Mouse (Mus musculus): ENCODE data around the gene Sars2. TPM values are rescaled to one million over a fixed set of nuclear protein-coding genes. Genes with fewer than 3 reads are reported as not detected.

The Sars2 gene
- polyA plus RNA-seq, 1 experiment from 2014 or later, result 32.4 TPM

DNA sequence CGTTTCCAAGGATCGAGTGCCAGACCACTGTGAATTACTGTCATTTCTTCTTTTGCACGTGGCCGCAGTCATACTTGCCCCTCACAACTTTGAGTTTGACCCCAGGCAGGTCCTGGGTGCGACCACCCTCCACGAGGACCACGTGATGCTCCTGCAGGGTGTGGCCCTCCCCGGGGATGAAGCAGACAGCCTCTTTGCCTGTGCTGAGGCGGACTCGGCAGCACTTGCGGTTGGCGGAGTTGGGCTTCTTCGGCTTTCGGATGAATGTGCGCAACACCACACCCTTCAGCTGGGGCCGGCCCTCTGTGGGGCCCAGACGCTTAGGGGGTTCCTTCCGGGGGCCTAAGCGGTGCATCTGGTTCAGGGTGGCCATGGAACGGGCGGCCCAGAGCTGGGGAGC lies 2.0 kb upstream of the Sars2 start:
- WGBS, result 95% methylated on average over 21 of the region's 21 CpGs
- ATAC-seq (ENCODE audit: insufficient read depth, low FRiP score, low TSS enrichment) (no peak), DNase-seq (ENCODE audit: low spot score) (no peak)
- Histone ChIP-seq H3K27ac (ENCODE audit: low read depth, low read length) (no peak overlapping the region), H3K4me3 (ENCODE audit: low read depth, low read length) (no peak overlapping the region), H3K27me3 (ENCODE audit: control insufficient read depth, insufficient read depth, low read length) (no peaks in the 10 kb centered on the region), H3K4me1 (ENCODE audit: control insufficient read depth, insufficient read depth, low read length) (peaks cover 8% of the 10 kb centered on the region), H3K36me3 (ENCODE audit: control insufficient read depth, insufficient read depth, low read length) (peaks cover 5% of the 10 kb centered on the region; the same call in 1 of the 2 replicates), H3K9me3 (ENCODE audit: control insufficient read depth, low read length) (no peaks in the 10 kb centered on the region), H3K9ac (ENCODE audit: low read length) (no peak overlapping the region), H3K4me2 (ENCODE audit: low read depth) (no peak overlapping the region)

DNA sequence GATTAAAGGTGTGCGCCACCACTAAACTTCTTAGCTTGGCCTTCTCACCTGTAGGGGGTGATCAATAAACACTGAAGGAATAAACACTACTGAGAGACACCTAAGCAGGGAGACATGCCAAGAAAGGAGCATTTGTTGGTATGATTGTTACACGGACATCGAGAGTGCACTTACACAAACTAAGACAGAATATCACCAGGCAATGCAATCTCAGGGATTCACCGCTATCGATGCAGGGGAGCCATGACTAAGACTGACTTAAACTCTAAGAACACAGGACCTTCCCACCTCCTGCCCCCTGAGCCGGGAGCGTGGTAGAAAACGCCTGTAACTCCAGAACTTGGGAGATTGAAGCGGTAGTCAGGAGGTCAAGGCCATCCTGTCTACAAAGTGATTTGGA lies 843 bp upstream of the Sars2 start:
- H3K27ac ChIP-seq (ENCODE audit: low read depth, low read length), result no peak overlapping the region

DNA sequence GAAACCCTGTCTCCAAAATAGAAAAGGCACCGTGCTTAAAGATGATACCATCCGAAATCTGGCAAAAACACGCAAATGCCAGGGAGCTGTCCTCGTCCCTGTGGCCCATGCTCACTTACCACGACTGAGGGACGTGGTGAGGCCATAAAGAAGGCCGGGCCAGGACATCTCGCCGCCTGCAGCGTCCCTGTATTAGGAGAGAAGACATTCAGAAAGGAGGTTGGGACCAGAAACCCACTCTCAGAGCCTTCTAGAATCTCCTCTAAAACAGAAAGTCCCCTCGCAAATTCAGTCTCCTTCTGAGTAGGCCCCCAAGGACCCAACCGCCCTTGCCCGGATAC lies 454 bp upstream of the Sars2 start:
- peaks cover 5% of the 10 kb centered on the region; the same call in 1 of the 2 replicates for H3K36me3 ChIP-seq (ENCODE audit: control insufficient read depth, insufficient read depth, low read length)
- ATAC-seq (ENCODE audit: insufficient read depth, low FRiP score, low TSS enrichment) (peak; percentile 18; the same call in 1 of the 2 replicates), DNase-seq (ENCODE audit: low spot score) (no peak)
- peak overlapping the region; percentile 68 for H3K4me3 ChIP-seq (ENCODE audit: low read depth, low read length)
- 1% methylated on average over 13 of the region's 13 CpGs for WGBS
- no peaks in the 10 kb centered on the region for H3K27me3 ChIP-seq (ENCODE audit: control insufficient read depth, insufficient read depth, low read length)
- H3K27ac ChIP-seq (ENCODE audit: low read depth, low read length), result no peak overlapping the region
- H3K4me2 ChIP-seq (ENCODE audit: low read depth), result peak overlapping the region; percentile 96
- H3K9me3 ChIP-seq (ENCODE audit: control insufficient read depth, low read length), result no peaks in the 10 kb centered on the region
- H3K9ac ChIP-seq (ENCODE audit: low read length), result peak overlapping the region; percentile 78
- H3K4me1 ChIP-seq (ENCODE audit: control insufficient read depth, insufficient read depth, low read length), result peaks cover 8% of the 10 kb centered on the region

More for the DNA sequence above, 843 bp upstream of the Sars2 start:
- ATAC-seq (ENCODE audit: insufficient read depth, low FRiP score, low TSS enrichment) (no peak), DNase-seq (ENCODE audit: low spot score) (no peak)
- Histone ChIP-seq H3K9ac (ENCODE audit: low read length) (peak overlapping the region; percentile 78), H3K27me3 (ENCODE audit: control insufficient read depth, insufficient read depth, low read length) (no peaks in the 10 kb centered on the region), H3K4me2 (ENCODE audit: low read depth) (peak overlapping the region; percentile 96), H3K4me1 (ENCODE audit: control insufficient read depth, insufficient read depth, low read length) (peaks cover 8% of the 10 kb centered on the region), H3K4me3 (ENCODE audit: low read depth, low read length) (peak overlapping the region; percentile 68), H3K36me3 (ENCODE audit: control insufficient read depth, insufficient read depth, low read length) (peaks cover 5% of the 10 kb centered on the region; the same call in 1 of the 2 replicates), H3K9me3 (ENCODE audit: control insufficient read depth, low read length) (no peaks in the 10 kb centered on the region)
- 46% methylated on average over 9 of the region's 9 CpGs for WGBS

DNA sequence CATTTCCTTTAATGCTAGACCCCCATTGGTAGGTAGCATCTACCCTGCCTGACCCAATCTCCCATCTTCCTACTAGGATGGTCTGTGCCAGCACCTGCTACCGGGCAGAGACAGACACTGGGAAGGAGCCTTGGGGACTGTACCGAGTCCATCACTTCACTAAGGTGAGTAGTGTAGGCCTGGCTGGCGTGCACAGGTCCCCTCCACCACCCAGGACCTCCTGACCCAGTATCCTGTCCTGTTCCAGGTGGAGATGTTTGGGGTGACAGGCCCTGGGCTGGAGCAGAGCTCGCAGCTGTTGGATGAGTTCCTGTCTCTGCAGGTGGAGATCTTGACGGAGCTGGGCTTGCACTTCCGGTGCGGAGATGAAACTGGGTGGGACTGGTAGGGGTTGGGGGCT lies 8.1 kb downstream of the Sars2 start:
- Histone ChIP-seq H3K9me3 (ENCODE audit: control insufficient read depth, low read length) (no peaks in the 10 kb centered on the region), H3K4me1 (ENCODE audit: control insufficient read depth, insufficient read depth, low read length) (no peaks in the 10 kb centered on the region), H3K36me3 (ENCODE audit: control insufficient read depth, insufficient read depth, low read length) (peaks cover 7% of the 10 kb centered on the region), H3K9ac (ENCODE audit: low read length) (no peak overlapping the region), H3K4me2 (ENCODE audit: low read depth) (no peak overlapping the region), H3K4me3 (ENCODE audit: low read depth, low read length) (no peak overlapping the region), H3K27me3 (ENCODE audit: control insufficient read depth, insufficient read depth, low read length) (no peaks in the 10 kb centered on the region), H3K27ac (ENCODE audit: low read depth, low read length) (no peak overlapping the region)
- ATAC-seq (ENCODE audit: insufficient read depth, low FRiP score, low TSS enrichment) (no peak), DNase-seq (ENCODE audit: low spot score) (no peak)
- 93% methylated on average over 7 of the region's 7 CpGs for WGBS

DNA sequence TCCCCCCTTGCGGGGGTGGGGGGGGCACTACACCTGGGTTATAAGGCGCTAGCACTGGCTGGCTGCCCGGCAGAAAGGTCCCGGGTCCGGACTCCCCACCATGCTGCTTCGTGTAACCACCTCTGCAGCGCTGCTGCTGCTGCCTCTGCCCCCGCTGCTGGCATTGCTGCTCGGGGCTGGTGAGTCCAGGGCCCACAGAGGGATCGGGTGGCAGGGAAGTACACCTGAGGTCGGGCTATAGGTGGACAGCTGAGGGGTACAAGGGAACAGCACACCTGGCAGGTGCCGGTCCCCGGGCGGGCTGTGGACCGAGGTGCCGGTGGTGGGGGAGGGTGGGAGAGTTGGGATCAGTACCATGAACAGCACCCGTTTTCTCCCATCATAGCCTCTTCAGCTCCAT lies 14.3 kb downstream of the Sars2 start, which contains the start of gene Ccer2:
Gene Ccer2, plus strand, starts transcription at position 96 of the 400 bp plus-strand sequence.
- Histone ChIP-seq H3K4me2 (ENCODE audit: low read depth) (peak within 1 kb of the TSS; percentile 27; the same call in 1 of the 2 replicates), H3K9me3 (ENCODE audit: control insufficient read depth, low read length) (no peaks in the 10 kb centered on the region), H3K4me1 (ENCODE audit: control insufficient read depth, insufficient read depth, low read length) (peaks cover 6% of the 10 kb centered on the region; the same call in 1 of the 2 replicates), H3K27me3 (ENCODE audit: control insufficient read depth, insufficient read depth, low read length) (no peaks in the 10 kb centered on the region), H3K9ac (ENCODE audit: low read length) (no peak within 1 kb of the TSS), H3K36me3 (ENCODE audit: control insufficient read depth, insufficient read depth, low read length) (peaks cover 7% of the 10 kb centered on the region; the same call in 1 of the 2 replicates), H3K4me3 (ENCODE audit: low read depth, low read length) (0 out of 2 replicates have a peak within 1 kb of the TSS, but pooled peaks have one; percentile 6), H3K27ac (ENCODE audit: low read depth, low read length) (no peak within 1 kb of the TSS)
- DNase-seq (ENCODE audit: low spot score) (no peak), ATAC-seq (ENCODE audit: insufficient read depth, low FRiP score, low TSS enrichment) (no peak)
- WGBS, result 4% methylated on average over 16 of the region's 17 CpGs

DNA sequence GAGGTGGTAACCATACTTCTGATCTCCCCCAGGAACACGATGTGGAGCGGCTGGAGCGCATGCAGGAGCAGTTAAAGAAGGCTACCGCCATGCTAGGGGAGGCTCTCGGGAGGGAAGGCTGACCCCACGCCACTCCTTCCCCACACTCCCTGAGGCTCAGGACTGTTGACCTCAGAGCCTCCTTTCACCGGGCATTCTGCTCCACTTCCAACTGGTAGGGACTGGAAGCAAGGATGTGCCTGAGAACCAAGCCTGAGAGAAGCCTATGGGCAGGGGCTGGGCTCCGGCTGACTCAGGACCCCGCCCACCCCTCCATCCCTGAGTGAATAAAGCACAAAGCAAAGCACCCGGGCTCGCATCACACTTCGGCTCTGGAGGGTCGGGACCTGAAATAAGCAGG lies 16.8 kb downstream of the Sars2 start:
- ATAC-seq (ENCODE audit: insufficient read depth, low FRiP score, low TSS enrichment) (no peak), DNase-seq (ENCODE audit: low spot score) (no peak)
- peaks cover 4% of the 10 kb centered on the region; the same call in 1 of the 2 replicates for H3K36me3 ChIP-seq (ENCODE audit: control insufficient read depth, insufficient read depth, low read length)
- peaks cover 6% of the 10 kb centered on the region; the same call in 1 of the 2 replicates for H3K4me1 ChIP-seq (ENCODE audit: control insufficient read depth, insufficient read depth, low read length)
- WGBS, result 89% methylated on average over 13 of the region's 13 CpGs
- no peaks in the 10 kb centered on the region for H3K9me3 ChIP-seq (ENCODE audit: control insufficient read depth, low read length)
- H3K27ac ChIP-seq (ENCODE audit: low read depth, low read length), result no peak overlapping the region
- H3K4me2 ChIP-seq (ENCODE audit: low read depth), result no peak overlapping the region
- no peaks in the 10 kb centered on the region for H3K27me3 ChIP-seq (ENCODE audit: control insufficient read depth, insufficient read depth, low read length)
- no peak overlapping the region for H3K9ac ChIP-seq (ENCODE audit: low read length)
- H3K4me3 ChIP-seq (ENCODE audit: low read depth, low read length), result no peak overlapping the region

DNA sequence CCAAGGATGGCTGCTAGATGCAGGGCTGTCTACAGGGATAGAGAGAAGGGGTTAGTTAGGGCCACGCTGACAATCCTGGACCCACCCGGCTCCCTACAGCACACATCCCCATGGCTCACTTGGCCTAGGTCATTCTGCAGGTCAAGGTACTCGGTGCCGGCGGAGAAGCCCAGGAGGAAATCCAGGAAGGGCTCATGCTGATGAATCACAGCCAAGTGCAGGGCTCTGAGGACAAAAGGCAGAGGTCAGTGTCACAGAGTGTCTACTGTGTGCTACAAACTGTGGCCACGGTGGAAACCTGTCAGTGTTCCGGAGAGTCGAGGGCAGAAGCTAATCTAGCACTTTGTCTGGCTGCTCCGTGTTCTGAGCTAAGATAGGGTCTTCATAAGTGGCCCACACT lies 20.1 kb downstream of the Sars2 start:
- DNase-seq (ENCODE audit: low spot score) (no peak), ATAC-seq (ENCODE audit: insufficient read depth, low FRiP score, low TSS enrichment) (no peak)
- Histone ChIP-seq H3K9me3 (ENCODE audit: control insufficient read depth, low read length) (no peaks in the 10 kb centered on the region), H3K9ac (ENCODE audit: low read length) (no peak overlapping the region), H3K4me2 (ENCODE audit: low read depth) (no peak overlapping the region), H3K4me1 (ENCODE audit: control insufficient read depth, insufficient read depth, low read length) (peaks cover 3% of the 10 kb centered on the region; the same call in 1 of the 2 replicates), H3K27me3 (ENCODE audit: control insufficient read depth, insufficient read depth, low read length) (no peaks in the 10 kb centered on the region), H3K27ac (ENCODE audit: low read depth, low read length) (no peak overlapping the region), H3K36me3 (ENCODE audit: control insufficient read depth, insufficient read depth, low read length) (peaks cover 3% of the 10 kb centered on the region; the same call in 1 of the 2 replicates), H3K4me3 (ENCODE audit: low read depth, low read length) (no peak overlapping the region)
- WGBS, result 93% methylated on average over 9 of the region's 9 CpGs

DNA sequence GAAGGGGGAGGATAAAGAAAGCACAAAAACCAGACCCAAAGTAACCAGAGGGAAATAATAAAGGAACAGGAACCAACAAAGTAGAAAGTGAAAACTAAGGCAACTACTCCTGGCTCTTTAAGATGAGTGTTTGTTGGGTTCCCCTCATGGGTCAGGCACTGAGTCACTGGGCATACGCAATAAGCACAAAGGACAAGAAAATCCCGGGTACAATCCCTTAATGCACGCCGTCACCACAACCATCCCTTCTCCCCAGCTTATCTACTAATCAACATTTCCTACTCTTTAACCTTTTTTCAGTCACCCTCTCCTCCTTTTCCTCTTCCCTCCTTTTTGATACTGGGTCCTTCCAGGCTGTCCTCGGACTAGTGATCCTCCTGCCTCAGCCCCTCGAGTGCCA lies 23.4 kb downstream of the Sars2 start:
- H3K4me1 ChIP-seq (ENCODE audit: control insufficient read depth, insufficient read depth, low read length), result peaks cover 5% of the 10 kb centered on the region; the same call in 1 of the 2 replicates
- DNase-seq (ENCODE audit: low spot score) (no peak), ATAC-seq (ENCODE audit: insufficient read depth, low FRiP score, low TSS enrichment) (no peak)
- H3K4me2 ChIP-seq (ENCODE audit: low read depth), result peak overlapping the region; percentile 65
- 88% methylated on average over 6 of the region's 6 CpGs for WGBS
- peaks cover 3% of the 10 kb centered on the region; the same call in 1 of the 2 replicates for H3K36me3 ChIP-seq (ENCODE audit: control insufficient read depth, insufficient read depth, low read length)
- H3K9ac ChIP-seq (ENCODE audit: low read length), result no peak overlapping the region
- H3K9me3 ChIP-seq (ENCODE audit: control insufficient read depth, low read length), result no peaks in the 10 kb centered on the region
- H3K27ac ChIP-seq (ENCODE audit: low read depth, low read length), result no peak overlapping the region
- no peaks in the 10 kb centered on the region for H3K27me3 ChIP-seq (ENCODE audit: control insufficient read depth, insufficient read depth, low read length)
- H3K4me3 ChIP-seq (ENCODE audit: low read depth, low read length), result no peak overlapping the region

DNA sequence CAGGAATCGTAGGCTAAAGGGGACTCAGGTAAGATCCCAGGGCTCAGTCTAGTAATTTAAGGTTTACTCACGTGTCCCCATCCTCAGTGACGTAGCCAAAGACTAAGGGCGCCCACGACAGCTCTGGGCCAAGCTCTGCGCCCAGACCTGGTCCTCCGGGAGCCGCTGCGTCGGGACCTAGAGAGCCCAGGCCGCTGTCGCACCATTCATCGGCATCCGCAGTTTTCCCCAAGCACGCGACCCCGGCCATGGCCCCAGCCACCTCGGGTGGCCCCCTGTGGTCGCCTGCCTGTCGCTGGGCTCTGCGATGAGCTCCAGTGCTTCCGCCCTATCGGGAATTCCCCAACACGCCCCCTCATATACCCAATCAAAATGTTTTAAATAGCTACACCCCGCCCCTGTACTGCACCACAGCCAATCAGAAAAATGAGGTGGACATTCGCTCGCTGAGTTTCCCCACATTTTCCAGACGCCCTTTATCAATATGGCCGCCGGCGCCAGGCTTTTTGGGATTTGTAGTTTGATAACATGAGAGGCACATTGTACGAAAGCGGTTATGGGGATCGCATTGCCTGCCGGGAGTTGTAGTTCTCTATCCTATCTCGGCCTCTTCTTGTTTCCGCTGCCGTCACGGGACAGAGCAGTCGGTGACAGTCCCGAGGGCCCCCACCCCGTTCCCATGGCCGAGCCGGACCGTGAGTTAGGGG lies 24.5 kb downstream of the Sars2 start, which contains the start of gene Sirt2:
Gene Sirt2, plus strand, starts transcription at position 563 of the 707 bp plus-strand sequence.
- under 1% methylated on average over 45 of the region's 45 CpGs for WGBS
- peak; percentile 98 for ATAC-seq (ENCODE audit: insufficient read depth, low FRiP score, low TSS enrichment)
- DNase-seq (ENCODE audit: low spot score), result peak; percentile 98
- H3K9me3 ChIP-seq (ENCODE audit: control insufficient read depth, low read length), result no peaks in the 10 kb centered on the region
- H3K4me3 ChIP-seq (ENCODE audit: low read depth, low read length), result peak within 1 kb of the TSS; percentile 66
- H3K4me2 ChIP-seq (ENCODE audit: low read depth), result peak within 1 kb of the TSS; percentile 65
- H3K27ac ChIP-seq (ENCODE audit: low read depth, low read length), result no peak within 1 kb of the TSS
- peaks cover 5% of the 10 kb centered on the region; the same call in 1 of the 2 replicates for H3K4me1 ChIP-seq (ENCODE audit: control insufficient read depth, insufficient read depth, low read length)
- no peaks in the 10 kb centered on the region for H3K36me3 ChIP-seq (ENCODE audit: control insufficient read depth, insufficient read depth, low read length)
- H3K9ac ChIP-seq (ENCODE audit: low read length), result peak within 1 kb of the TSS; percentile 67
- no peaks in the 10 kb centered on the region for H3K27me3 ChIP-seq (ENCODE audit: control insufficient read depth, insufficient read depth, low read length)
